Mouse (Mus musculus) neutrophil, adult 83 days (primary cell): ENCODE data around the gene Msantd2. TPM values are rescaled to one million over a fixed set of nuclear protein-coding genes. Genes with fewer than 3 reads are reported as not detected.

Experiments used
- total RNA-seq, 2 experiments: library from RNA; stranded (reverse); gene quantifications; one replicate each; pipeline ENCODE4 v1.2.4; 2023

Gene Msantd2
- total RNA-seq: 10 to 100 TPM; 11.7 to 17.6 TPM

GRCm38 (mm10) chr9:37488611-37489396 is at the start of gene Msantd2:
Msantd2 (plus strand) TSS chr9:37489319.

GRCm38 (mm10) chr9:37527396-37528224 is 38.5 kb downstream of the Msantd2 start, which contains the start of gene Esam:
Esam (plus strand) TSS chr9:37528078.

GRCm38 (mm10) chr9:37539170-37540025 is 50.3 kb downstream of the Msantd2 start, which contains the start of gene Vsig2:
Vsig2 (plus strand) TSS chr9:37539255.

GRCm38 (mm10) chr9:37552536-37553293 is 63.6 kb downstream of the Msantd2 start, which contains the start of gene Nrgn:
Nrgn (minus strand) TSS chr9:37552904.

GRCm38 (mm10) chr9:37554838-37555748 is 66.0 kb downstream of the Msantd2 start, which contains the start of gene Siae:
Siae (plus strand) TSS chr9:37555698.

Other genes with a start within 250 kb of the Msantd2 start
- gene Slc37a2, start 233.6 kb upstream of the Msantd2 start, total RNA-seq: 10 to 100 TPM; 11.5 to 12.8 TPM
- 10 to 100 TPM in 1 of 2 experiments, 1 to 10 TPM in 1; 8.8 to 10.5 TPM for gene Ccdc15, start 140.9 kb upstream of the Msantd2 start, total RNA-seq
- gene Hepacam, start 122.0 kb upstream of the Msantd2 start, total RNA-seq: not detected
- under 1 TPM; 0.13 to 0.20 TPM for gene Robo4, start 87.4 kb upstream of the Msantd2 start, total RNA-seq
- gene Robo3, start 56.1 kb upstream of the Msantd2 start, total RNA-seq: under 1 TPM in 1 of 2 experiments, not detected in 1; 0.15 TPM
- under 1 TPM; 0.24 to 0.42 TPM for gene Esam, start 38.8 kb downstream of the Msantd2 start, total RNA-seq
- gene Vsig2, start 49.9 kb downstream of the Msantd2 start, total RNA-seq: not detected
- gene Nrgn, start 63.6 kb downstream of the Msantd2 start, total RNA-seq: 1 to 10 TPM; 1.5 TPM
- gene Siae, start 66.4 kb downstream of the Msantd2 start, total RNA-seq: 1 to 10 TPM; 6.0 to 6.1 TPM
- 1 to 10 TPM in 1 of 2 experiments, not detected in 1; 1.0 TPM for gene Spa17, start 124.4 kb downstream of the Msantd2 start, total RNA-seq
- gene Tbrg1, start 168.0 kb downstream of the Msantd2 start, total RNA-seq: 10 to 100 TPM; 42.1 to 49.6 TPM
- not detected for gene Panx3, start 179.9 kb downstream of the Msantd2 start, total RNA-seq
- not detected for gene Olfr160, start 226.9 kb downstream of the Msantd2 start, total RNA-seq